Mouse (Mus musculus) R1 (cell line): Measurements from ENCODE around the gene Ldlr.
"Not testable (repeated sequence)": the region's sequence is repeated elsewhere in the genome, so short reads cannot be mapped to it uniquely, and the experiment has no call there.

Experiments
- DNase-seq: peaks from one replicate; pipeline ENCODE4 v3.0.0-alpha.2; 2018; ENCODE audit warnings: low read depth, low spot score

Gene Ldlr

DNA sequence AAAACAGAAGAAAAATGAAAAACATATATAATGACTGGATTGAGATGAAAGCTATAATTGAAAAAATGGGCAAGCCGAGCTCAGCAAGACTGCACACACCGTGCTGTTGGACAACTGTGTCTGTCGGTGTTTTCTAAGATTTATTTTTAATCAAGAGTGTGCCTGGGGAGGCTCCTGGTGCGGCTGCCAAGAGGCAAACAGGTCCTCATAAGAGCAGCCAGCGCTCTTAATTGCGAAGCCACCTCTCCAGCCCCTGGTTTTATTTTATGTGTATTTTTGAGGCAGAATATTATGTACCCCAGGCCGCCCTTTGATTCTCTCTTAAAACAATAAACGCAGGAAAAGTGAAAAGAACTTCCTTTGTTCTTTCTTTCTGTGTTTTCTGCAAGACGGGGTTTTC, 65.0 kb downstream of the Ldlr start:
- DNase-seq = no peak

DNA sequence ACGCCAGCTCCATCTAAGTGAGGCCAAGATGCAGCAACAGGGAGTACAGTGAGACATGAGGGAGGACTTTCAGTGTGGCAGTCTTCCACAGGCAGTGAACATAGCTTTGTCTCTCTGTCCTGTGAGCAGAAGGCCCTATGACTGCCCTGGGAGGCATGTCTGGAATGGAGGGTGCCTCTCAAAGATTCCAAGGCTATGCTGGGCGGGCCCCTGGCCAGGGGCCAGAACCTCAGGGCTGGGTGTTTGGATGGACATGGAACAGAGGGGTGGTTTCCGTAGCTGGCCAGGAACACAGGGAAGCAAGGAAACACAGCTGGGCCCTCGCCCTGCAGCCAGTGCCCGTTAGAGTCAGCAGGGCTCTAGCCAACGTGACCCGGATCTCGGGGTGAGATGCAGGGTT, 68.6 kb downstream of the Ldlr start:
- DNase-seq = no peak

DNA sequence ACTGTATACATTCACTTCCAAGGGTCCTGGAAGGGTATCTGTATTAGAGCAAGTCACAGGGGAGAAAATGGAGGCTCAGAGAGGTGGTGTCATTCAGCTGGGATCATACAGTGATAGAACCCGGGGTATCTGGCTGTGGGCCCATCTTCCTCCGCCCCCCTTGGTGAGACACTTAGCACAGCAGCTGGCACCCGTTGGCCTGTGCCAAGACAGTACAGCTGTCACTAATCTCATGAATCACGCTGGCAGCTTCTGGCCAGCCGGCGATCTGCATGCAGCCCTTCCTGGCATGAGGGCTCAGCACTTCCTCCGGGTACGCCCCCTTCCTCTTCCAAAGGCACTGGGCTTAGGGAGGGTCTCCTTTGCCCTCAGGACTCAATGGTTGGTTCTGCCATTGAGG, 69.4 kb downstream of the Ldlr start:
- no peak for DNase-seq

DNA sequence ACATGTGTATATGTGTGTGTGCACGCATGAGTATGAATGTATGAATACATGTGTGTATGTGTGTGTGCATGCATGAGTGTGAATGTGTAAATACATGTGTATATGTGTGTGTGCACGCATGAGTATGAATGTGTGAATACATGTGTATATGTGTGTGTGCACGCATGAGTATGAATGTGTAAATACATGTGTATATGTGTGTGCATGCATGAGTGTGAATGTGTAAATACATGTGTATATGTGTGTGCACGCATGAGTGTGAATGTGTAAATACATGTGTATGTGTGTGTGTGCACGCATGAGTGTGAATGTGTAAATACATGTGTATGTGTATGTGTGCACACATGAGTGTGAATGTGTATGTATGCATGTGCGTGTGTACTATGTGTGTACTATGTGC, 70.2 kb downstream of the Ldlr start:
- DNase-seq = not testable (repeated sequence)

DNA sequence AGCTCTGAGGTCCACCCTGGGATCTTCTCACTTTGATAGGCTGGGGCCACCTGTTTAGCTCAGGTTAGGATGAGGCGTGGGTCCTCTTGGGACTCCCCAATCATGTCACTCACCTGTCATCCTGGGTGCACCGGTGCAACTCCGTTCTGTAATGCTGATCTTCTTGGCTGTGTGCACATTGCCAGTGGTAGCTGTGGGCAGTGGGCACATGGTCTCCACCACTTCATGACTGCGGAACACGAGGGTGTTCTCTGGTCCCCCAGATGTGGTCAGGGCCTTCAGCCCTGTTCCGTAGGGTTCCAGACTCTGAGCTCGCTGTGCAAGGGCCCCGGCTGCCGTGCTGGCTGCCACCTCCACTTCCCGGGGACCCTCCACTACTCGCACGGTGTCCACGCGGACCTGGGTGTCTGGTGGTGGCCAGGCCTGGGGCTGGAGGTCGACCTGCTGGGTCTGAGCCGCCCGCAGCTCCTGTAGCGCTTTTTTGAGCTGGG, 71.1 kb downstream of the Ldlr start:
- DNase-seq = no peak

DNA sequence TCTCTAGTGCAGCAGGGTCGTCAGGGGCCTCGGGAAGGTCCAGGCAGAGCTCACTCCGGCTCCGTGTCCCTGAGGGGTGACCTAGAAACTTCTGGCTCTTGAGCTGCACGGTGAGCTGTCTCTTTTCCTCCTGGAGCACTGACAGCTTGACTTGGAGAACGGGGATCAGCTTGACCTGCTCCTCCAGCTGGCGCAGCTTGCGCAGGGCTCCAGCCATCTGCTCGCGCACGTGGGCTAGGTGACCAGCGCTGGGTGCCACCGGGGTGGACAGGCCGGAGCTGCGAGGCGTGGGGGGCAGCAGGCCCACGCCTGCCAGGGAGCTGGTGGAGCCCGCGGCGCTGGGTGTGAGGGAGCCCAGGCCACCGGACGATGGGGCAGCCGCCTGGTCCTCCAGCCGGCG, 71.6 kb downstream of the Ldlr start:
- DNase-seq = no peak

DNA sequence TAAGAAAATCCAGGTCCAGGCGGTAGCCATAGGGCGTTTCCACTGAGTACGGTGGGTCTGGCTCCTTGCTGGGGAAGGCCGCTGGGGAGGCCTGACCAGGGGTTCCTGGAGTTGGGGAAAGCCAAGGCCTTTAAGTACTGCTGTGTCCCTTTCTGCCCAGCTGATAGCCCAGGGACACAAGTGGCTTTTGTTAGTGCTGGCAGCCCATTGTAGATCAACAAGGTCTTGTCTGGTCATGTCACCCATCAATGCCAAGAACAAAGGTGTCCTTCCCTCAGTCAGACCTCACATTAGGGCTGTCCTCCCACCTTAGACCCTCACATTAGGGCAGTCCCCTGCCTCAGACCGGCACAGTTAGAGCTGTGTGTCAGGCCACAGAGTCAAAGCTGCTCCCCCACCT, 72.3 kb downstream of the Ldlr start:
- DNase-seq = no peak

DNA sequence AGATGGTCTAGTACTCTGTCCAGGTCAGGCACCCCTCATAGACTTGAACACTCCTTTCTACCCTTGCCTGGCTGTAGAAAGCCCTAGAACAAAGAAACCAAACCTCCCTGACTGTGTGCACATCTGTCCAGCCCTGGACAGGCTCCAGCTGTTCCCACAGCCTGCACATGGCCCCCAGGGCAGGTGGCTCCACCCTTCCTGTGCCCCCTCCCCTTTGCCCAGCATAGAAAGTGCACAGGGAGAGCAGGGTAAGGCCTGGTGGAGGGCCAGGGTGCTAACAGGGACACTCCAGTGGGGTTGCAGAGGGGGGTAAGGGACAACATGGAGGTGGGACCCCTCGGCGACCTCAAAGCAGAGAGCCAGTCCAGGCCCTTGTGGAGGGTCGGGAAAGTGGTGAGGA, 73.0 kb downstream of the Ldlr start:
- no peak for DNase-seq

DNA sequence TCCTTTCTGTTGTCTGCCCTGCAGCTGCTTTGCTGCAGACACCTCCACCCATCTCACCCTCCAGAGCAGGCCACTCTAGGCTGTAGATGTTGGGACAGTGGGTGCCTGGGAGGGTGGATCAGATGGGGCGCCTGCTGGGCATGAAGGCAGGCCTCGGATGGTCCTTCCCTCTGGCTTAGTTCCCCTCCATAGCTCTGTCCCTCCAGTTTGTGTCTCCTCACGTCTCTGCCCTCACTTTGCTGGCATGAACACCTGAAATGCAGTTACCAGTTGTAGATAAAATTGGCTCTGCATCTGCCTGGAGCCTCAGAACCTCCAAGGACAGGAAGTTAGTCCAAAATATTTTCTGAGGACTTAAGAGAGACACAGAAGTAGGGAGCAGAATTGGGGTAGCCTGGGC, 73.6 kb downstream of the Ldlr start:
- DNase-seq = no peak

DNA sequence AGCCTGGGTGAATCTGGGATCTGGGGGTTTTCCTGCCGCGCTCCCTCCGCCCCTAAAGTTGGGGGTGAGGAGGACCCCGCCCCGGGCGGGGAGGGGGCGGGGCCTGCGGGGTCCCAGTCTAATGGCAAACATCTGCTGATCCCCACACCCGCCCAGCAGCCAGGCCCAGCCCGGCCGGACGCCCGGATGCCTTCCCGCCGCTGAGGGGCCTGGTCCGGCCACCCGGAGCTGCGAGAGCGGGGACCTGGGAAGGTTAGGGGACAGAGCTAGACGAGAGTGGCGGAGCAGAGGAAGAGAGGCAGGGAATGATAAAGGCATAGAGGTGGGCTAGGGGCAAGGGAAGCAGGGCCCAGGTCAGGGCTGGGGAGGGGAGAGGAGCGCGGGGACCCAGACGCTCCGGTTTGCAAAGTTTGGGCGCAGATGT, 74.7 kb downstream of the Ldlr start:
- peak; percentile 84 for DNase-seq

DNA sequence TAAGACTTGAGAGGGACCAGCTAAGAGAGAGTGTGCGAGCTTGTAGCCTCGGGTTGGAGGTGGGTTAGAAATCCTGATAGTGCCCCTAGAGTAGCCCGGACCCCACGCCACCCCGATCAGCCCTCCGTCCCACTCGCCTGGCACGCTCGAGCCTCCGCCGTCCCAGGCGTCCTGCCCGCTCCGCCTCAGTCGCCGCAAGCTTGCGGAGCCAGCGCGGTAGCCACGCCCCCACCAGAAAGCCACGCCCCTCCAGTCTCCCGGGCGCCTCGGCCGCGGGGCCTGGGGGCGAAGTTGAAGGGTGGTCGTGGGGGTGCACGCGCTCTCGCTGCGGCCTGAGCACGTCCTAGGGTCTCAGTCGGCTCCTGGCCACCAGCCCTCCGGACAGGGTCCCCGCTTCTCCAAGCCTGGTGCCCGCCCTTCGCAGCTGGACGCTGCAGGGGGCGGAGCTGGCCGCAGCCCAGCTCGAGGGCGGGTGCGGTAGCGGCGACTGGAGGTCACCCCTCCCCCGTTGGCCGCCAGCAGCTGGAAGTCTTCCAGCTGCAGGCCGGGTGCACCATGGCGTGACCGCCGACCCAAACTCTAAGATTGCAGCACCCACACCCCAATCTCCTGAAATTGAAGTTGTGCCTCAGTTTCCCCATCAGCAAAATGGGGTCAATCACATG, 75.2 kb downstream of the Ldlr start, which contains the start of gene Kank2:
Kank2 (minus strand) TSS at position 400 of the 665 bp plus-strand sequence.
- peak; percentile 83 for DNase-seq

DNA sequence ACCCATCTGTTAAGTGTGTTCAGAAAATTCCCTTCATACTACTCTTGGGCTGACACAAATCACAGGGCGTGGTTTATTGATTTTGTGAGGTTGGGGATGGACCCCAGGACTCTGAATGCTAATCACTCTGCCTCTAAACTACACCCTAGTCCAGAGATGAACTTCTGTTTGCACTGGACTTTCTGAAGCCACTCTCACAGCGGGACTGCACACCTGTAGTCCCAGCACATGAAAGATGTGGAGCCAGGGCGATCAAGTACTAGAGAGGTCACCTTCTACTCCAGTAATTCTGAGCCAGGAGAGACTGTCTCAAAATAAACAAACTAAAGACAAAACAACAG, 75.7 kb downstream of the Ldlr start:
- peak; percentile 81 for DNase-seq
